Mouse (Mus musculus): ENCODE data around the gene Mrps12.

- no peak for TF ChIP-seq ZKSCAN1 (IDR thresholded peaks at IDR 0.05; ENCODE audit: low read depth, low read length)
- TF ChIP-seq JUND (IDR thresholded peaks at IDR 0.05; ENCODE audit: low read depth, low read length) = no peak
- no peak for TF ChIP-seq GABPA (IDR thresholded peaks at IDR 0.05; ENCODE audit: low read depth, low read length)
These were observed 282 bp downstream of the Mrps12 start for GRCm38 (mm10) chr7:28741368-28741708.
